Mouse (Mus musculus) c-Kit-positive CD71-negative TER-119-negative erythroid progenitor cells, embryonic 14.5 days (primary cell): ENCODE measurements around the gene B130006D01Rik.

Experiments used
- DNase-seq: peaks from one replicate; pipeline ENCODE4 v3.0.0-alpha.2; 2013; ENCODE audit warnings: low read depth

B130006D01Rik gene

GRCm38 (mm10) chr11:95771665-95772064 is 48.3 kb downstream of the B130006D01Rik start:
- DNase-seq, result no peak

- no peak for DNase-seq
Observed at GRCm38 (mm10) chr11:95773264-95773663, 49.9 kb downstream of the B130006D01Rik start.
